Mouse (Mus musculus) thymus, adult 2 months (tissue): ENCODE measurements around the gene Cnnm1.

Experiments
- CTCF ChIP-seq: fragments of 200-500 bp; IDR thresholded peaks from 2 replicates; pipeline ENCODE4 v1.5.1; 2012; ENCODE audit warnings: mild to moderate bottlenecking, control low read depth, low read length, moderate library complexity, borderline replicate concordance; ENCODE audit not compliant: control insufficient read depth, poor library complexity, insufficient read depth; ENCODE audit errors: extremely low read depth
- POLR2A ChIP-seq: fragments of 200-500 bp; IDR thresholded peaks from 2 replicates; pipeline ENCODE4 v1.6.1; 2012; ENCODE audit warnings: mild to moderate bottlenecking, low read length, control low read depth, moderate library complexity; ENCODE audit not compliant: control insufficient read depth, poor library complexity, insufficient read depth; ENCODE audit errors: extremely low read depth

GRCm38 (mm10) chr19:43479431-43479830, 39.2 kb downstream of the Cnnm1 start:
- no peak for TF ChIP-seq CTCF
- TF ChIP-seq POLR2A = no peak
